Mouse (Mus musculus) neutrophil, adult 5-6 weeks (primary cell): ENCODE measurements at regions not wholly inside any gene's neighbourhood (a gene's known extent, or its start where the extent isn't known, plus 50 kb on each side); places are given as distances from the start of the nearest gene placed in this dataset.

Experiments
- ATAC-seq: fragments of 151-379, 151-347 bp; 2 replicates; pipeline ENCODE4 v1.8.0; 2017; ENCODE audit warnings: mild to moderate bottlenecking, moderate TSS enrichment; ENCODE audit not compliant: insufficient number of reproducible peaks, poor library complexity, low FRiP score, severe bottlenecking; ENCODE audit errors: extremely low read depth

GRCm38 (mm10) chr3:81718911-81719310, 213.5 kb upstream of the Ctso start:
- no peak for ATAC-seq

- ATAC-seq, result no peak
Measured at GRCm38 (mm10) chr3:81735463-81735862, 196.9 kb upstream of the Ctso start.

GRCm38 (mm10) chr3:81736838-81737237, 195.6 kb upstream of the Ctso start:
- ATAC-seq, result no peak

- no peak for ATAC-seq
Measured at GRCm38 (mm10) chr3:81742124-81742523, 190.3 kb upstream of the Ctso start.

- no peak for ATAC-seq
Measured at GRCm38 (mm10) chr3:81750164-81750563, 182.2 kb upstream of the Ctso start.

GRCm38 (mm10) chr3:81752955-81753354, 179.4 kb upstream of the Ctso start:
- no peak for ATAC-seq

- ATAC-seq, result no peak
Measured at GRCm38 (mm10) chr3:81760383-81760782, 172.0 kb upstream of the Ctso start.

GRCm38 (mm10) chr3:81760914-81761313, 171.5 kb upstream of the Ctso start:
- peak; percentile 96 for ATAC-seq

- no peak for ATAC-seq
Measured at GRCm38 (mm10) chr3:81771812-81772211, 160.6 kb upstream of the Ctso start.

- ATAC-seq, result no peak
Measured at GRCm38 (mm10) chr3:81773012-81773411, 159.4 kb upstream of the Ctso start.

- no peak for ATAC-seq
Measured at GRCm38 (mm10) chr3:81782081-81782480, 150.3 kb upstream of the Ctso start.

- peak; percentile 44 for ATAC-seq
Measured at GRCm38 (mm10) chr3:81782921-81783541, 149.4 kb upstream of the Ctso start.

- no peak for ATAC-seq
Measured at GRCm38 (mm10) chr3:81788915-81789314, 143.5 kb upstream of the Ctso start.

- ATAC-seq, result no peak
Measured at GRCm38 (mm10) chr3:81789664-81790063, 142.7 kb upstream of the Ctso start.

- no peak for ATAC-seq
Measured at GRCm38 (mm10) chr3:81802096-81802495, 130.3 kb upstream of the Ctso start.

GRCm38 (mm10) chr3:81805745-81806144, 126.7 kb upstream of the Ctso start:
- ATAC-seq, result no peak

GRCm38 (mm10) chr3:81809604-81810003, 122.8 kb upstream of the Ctso start:
- no peak for ATAC-seq

GRCm38 (mm10) chr3:81820304-81820703, 112.1 kb upstream of the Ctso start:
- ATAC-seq, result no peak

GRCm38 (mm10) chr3:81829525-81829924, 102.9 kb upstream of the Ctso start:
- no peak for ATAC-seq

GRCm38 (mm10) chr3:81829966-81830599, 102.3 kb upstream of the Ctso start:
- ATAC-seq, result no peak
